Mouse (Mus musculus): ENCODE results near the gene Wdr5.

- TF ChIP-seq CTCF (IDR thresholded peaks at IDR 0.05; ENCODE audit: low read depth, low read length) (no peak), POLR2A (IDR thresholded peaks at IDR 0.05; ENCODE audit: extremely low read depth, insufficient read depth, low read length) (no peak)
These were observed 46.9 kb downstream of the Wdr5 start for GRCm38 (mm10) chr2:27561829-27562228.
